Mouse (Mus musculus) lung, postnatal 14 days (tissue): ENCODE results near the gene Cntnap5a.

Experiments
- DNase-seq: peaks from one replicate; pipeline ENCODE4 v3.0.0; 2021

The Cntnap5a gene

GRCm38 (mm10) chr1:115684518-115685368 lies at the start of gene Cntnap5a:
Gene Cntnap5a, plus strand, starts transcription at chr1:115684756.
- peak; percentile 12 for DNase-seq

DNA sequence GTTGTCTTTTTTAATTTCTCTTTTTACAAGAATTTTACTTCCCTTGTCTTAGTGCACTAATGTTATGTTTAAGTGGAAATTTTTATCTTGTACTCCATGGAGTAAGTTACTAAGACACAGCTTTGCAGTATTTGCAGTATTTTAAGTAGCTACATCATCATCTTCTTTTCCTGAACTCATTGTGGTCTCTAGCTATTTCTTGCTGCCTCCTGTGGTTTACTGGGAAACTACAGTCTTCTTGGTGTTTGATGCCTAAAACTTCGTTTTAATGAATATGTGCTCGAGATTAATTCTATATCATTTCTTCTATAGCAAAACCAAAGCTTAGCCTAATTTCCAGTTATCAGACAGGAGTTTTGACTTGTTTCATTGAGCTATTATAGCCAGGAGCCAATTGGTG lies 37.6 kb upstream of the Cntnap5a start:
- no peak for DNase-seq

DNA sequence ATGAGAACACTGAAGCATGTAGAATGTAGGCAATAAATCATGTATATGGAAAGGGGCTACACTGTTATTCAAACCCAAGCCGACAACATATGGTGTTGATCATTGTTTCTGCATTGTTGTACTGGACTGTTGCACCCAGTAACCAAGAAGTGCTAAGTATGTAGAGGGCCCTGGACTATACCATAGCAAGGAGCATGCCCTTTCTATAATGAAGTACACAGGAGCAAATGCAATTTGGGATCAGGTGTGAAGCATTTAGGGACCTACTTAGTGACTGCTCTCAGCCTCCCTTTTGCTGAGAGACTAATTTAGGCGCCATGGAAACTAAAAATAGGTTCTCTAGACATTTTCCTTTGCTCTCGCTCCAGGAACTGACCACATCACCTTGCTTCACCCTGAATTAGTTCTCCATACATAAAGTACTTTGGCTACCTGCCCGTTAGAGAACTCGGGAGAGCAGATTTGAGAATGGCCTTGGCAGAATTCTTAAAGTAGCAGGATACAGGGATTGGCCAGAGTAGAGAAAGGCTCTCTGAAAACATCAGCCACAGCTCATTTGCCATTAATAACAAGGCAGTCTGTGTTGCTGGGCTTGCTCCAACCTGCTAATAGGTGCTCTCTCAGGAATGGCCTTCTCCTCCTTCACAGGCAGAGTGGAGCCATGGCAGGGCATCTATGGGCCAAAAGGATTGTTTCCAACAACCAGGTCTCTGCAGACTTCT lies 26.1 kb upstream of the Cntnap5a start:
- DNase-seq, result no peak

- DNase-seq, result no peak
Observed at GRCm38 (mm10) chr1:115686494-115686893, 1.9 kb downstream of the Cntnap5a start.

- no peak for DNase-seq
Observed at GRCm38 (mm10) chr1:115699798-115700197, 15.2 kb downstream of the Cntnap5a start.

DNA sequence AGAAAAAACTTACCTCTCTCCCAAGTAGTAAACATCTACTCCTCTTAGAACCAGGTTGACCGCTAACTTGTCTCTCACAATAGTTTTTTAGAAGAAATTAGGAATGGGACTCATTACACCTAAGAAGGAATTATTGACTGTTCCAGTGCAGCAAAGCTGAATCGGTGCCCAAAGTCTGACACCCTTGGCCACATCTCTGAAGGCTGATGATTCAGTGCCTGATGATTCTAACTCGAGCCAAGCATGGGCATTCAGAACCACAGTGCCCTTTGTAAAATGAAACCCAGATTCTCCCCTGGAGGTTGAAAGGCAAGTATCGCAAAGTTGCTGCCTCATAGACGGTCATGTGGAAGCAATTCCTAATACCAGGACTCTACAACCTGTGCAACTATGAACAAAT lies 58.0 kb downstream of the Cntnap5a start:
- DNase-seq, result no peak

DNA sequence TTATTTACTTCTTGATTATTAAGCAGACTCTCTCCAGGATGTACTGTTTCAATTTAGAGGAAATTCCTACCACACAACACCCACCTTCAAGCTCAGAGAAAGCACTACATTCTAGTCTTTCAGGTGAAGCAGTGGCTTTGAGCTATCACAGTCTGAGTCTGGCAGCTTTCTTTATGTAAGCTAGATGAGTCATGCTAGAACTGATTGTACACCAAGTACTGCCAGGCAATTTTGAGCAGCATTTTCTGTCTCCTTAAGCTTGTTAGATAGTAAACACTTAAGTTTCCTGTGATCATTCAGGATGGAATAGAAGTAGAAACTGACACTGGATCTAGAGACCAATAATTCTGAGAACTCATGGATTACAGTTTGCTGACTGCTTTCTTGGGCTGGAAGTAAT lies 61.0 kb downstream of the Cntnap5a start:
- DNase-seq, result no peak

GRCm38 (mm10) chr1:115784737-115785136 lies 100.2 kb downstream of the Cntnap5a start:
- no peak for DNase-seq

GRCm38 (mm10) chr1:115842591-115842990 lies 158.0 kb downstream of the Cntnap5a start:
- DNase-seq, result no peak

DNA sequence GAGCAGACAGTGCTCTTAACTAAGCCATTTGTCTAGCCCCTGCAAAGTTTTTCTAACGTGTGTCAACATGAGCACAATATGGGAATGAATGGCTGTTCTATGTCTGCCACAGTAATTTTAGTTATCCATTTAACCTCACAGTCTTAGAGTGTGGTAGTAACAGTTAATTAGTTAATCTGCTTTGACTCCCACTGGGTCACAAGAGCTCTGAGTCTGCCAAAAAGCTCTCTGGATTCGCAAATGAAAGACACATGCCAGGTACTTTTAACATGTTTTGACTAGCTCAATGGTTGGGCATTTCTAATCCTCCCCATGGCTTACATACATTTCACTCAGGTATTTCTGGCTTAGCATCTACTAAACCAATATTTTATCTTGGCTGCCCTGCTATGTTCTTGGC lies 163.0 kb downstream of the Cntnap5a start:
- no peak for DNase-seq

GRCm38 (mm10) chr1:115852206-115852605 lies 167.7 kb downstream of the Cntnap5a start:
- no peak for DNase-seq

DNA sequence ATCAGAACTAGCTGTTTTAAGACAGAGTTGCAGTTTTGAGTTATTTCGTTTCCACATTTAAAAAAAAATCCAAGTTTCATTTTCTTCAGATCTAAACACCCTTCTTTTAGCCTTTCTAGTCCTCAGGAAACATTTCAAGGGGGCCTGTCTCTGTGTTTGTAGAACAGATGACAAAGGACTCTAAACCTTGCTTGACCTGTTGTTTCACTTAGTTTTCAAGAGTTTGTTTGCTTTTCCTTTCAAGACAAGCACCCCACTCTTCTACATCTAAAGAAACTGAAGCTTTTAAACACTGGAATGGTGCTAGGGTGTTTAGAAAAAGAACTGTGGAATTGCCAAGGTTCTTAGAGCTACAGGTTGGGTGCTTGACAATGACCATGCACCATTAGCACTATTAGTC lies 233.8 kb downstream of the Cntnap5a start:
- no peak for DNase-seq

- DNase-seq, result no peak
Observed at GRCm38 (mm10) chr1:115925953-115926665, 241.6 kb downstream of the Cntnap5a start.

DNA sequence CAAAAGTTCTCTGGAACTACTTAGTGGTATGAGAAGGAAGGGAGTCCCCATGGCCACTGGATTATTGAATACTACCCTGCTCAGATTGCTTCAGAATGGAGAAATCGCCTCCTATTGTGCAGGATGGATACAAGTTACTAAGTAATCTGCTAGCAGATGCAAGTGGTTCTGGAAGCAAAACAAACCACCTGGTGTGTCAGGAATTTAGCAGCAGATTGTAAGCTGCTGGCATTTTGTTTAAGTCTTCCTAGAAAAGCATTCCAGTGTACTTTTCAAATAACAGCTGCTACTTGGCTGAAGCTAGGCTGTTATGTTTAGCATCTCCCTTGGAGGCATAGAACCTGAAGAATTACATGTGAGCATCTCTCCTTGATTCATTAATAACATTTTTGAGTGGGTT lies 247.5 kb downstream of the Cntnap5a start:
- DNase-seq, result no peak

DNA sequence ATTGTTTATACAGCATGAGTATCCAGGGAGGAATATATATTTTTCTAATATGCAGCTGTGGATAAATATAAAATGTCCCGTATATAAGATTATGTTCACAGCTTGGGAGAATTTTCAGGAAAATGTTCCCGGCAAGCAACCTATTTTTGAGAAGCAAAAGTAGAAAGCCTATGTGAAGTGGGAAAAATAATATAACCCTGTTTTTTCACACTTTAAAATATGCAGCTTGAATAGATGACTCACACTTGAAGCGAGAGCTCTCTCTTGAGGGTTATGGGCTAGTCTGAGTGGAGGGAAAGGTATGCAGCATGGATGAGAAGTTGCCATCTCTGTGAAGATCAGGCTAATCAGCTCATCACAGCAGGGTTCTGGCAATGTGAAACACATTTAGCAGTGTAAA lies 261.3 kb downstream of the Cntnap5a start:
- DNase-seq, result no peak

- DNase-seq, result no peak
Observed at GRCm38 (mm10) chr1:115956528-115956927, 272.0 kb downstream of the Cntnap5a start.

- DNase-seq, result no peak
Observed at GRCm38 (mm10) chr1:115964993-115965575, 280.5 kb downstream of the Cntnap5a start.

GRCm38 (mm10) chr1:115990204-115990603 lies 305.6 kb downstream of the Cntnap5a start:
- DNase-seq, result no peak

- DNase-seq, result no peak
Observed at GRCm38 (mm10) chr1:116015768-116016167, 331.2 kb downstream of the Cntnap5a start.

DNA sequence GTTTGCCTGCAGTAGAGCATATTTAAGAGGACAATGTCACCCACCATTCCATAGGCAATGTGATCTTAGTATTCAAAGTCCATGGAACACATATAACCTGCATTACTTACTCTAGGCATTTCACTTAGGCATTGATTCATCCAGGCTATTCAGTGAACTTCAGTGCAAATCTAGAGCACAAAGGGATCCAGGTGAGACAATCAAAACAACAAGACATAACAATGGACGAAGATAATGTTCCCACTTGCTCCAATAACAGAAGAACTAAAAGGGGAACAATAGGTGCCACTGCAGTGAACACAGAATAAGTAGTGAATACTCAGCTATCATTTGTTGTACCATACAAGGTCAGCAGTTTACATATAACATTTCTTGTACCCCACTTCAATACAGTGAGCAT lies 345.1 kb downstream of the Cntnap5a start:
- no peak for DNase-seq

DNA sequence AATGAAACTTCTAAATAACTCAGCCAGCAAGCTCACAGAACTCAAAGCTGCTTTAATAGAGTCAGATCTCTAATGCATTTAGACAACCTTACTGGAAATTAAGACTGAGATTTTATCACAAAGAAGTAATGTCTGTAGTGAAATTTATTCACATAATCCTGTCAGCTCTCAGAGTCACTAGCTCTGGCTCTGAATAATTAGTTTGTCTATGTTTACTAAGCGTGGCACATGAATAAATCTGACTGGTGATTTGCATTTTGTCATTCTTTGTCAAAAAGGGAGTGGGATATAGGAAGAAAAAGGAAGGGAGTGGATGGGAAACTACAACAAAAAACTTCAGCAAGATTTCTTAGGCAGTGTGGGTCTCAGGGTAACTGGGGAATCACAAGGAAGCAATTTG lies 351.3 kb downstream of the Cntnap5a start:
- no peak for DNase-seq

GRCm38 (mm10) chr1:116036894-116037293 lies 352.3 kb downstream of the Cntnap5a start:
- no peak for DNase-seq

DNA sequence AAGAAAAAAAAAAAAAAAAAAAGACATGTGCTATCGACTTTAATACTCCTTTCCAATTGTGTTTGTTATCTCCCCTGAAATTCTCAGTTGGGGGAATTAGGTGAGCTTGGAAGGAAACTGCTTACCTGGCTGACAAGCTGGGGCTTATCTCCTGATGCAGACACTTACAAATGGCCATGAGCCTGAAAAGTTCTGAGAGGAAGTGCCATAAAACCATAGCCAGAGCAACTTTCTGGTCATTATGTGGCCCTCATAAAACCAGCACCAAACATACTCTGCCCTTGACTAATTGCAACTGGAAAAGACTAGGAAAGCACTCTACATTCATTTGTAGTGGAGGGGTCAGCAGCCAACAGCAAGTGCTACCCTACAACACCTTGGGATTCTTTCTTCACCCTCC lies 359.5 kb downstream of the Cntnap5a start:
- no peak for DNase-seq
